Mouse (Mus musculus) hindbrain, embryonic 15.5 days (tissue): ENCODE measurements around the gene Tsga13. TPM values are rescaled to one million over a fixed set of nuclear protein-coding genes. Genes with fewer than 3 reads are reported as not detected.

Experiments used
- ATAC-seq: fragments of 200-750 bp; cut with Nextera tagmentation; 2 replicates; pipeline ENCODE4 v1.8.0; 2017; ENCODE audit warnings: low read depth, moderate number of reproducible peaks, moderate TSS enrichment; ENCODE audit not compliant: low FRiP score
- H3K27ac ChIP-seq: fragments of 300-500 bp; sonication (generic); replicated peaks from 2 replicates; pipeline ENCODE4 v1.5.1; 2015; ENCODE audit warnings: mild to moderate bottlenecking, inconsistent platforms
- H3K27me3 ChIP-seq: fragments of 300-500 bp; sonication (generic); 2 replicates; pipeline ENCODE4 v1.6.1; 2015; ENCODE audit warnings: control low read depth, inconsistent platforms
- H3K36me3 ChIP-seq: fragments of 300-500 bp; sonication (generic); 2 replicates; pipeline ENCODE4 v1.6.1; 2015; ENCODE audit warnings: control low read depth, inconsistent platforms
- H3K4me1 ChIP-seq: fragments of 300-500 bp; sonication (generic); replicated peaks from 2 replicates; pipeline ENCODE4 v1.6.1; 2015; ENCODE audit warnings: control low read depth, inconsistent platforms
- H3K4me2 ChIP-seq: fragments of 300-500 bp; sonication (generic); 2 replicates; pipeline ENCODE4 v1.6.1; 2015; ENCODE audit warnings: moderate library complexity, mild to moderate bottlenecking, inconsistent platforms
- H3K4me3 ChIP-seq: fragments of 300-500 bp; sonication (generic); 2 replicates; pipeline ENCODE4 v1.5.1; 2015; ENCODE audit warnings: mild to moderate bottlenecking, inconsistent platforms
- H3K9ac ChIP-seq: fragments of 300-500 bp; sonication (generic); 2 replicates; pipeline ENCODE4 v1.6.1; 2015; ENCODE audit warnings: inconsistent platforms
- H3K9me3 ChIP-seq: fragments of 300-500 bp; sonication (generic); 2 replicates; pipeline ENCODE4 v1.6.1; 2016; ENCODE audit warnings: control low read depth, inconsistent platforms
- WGBS: fragments of 180-500 bp; shearing (Covaris S2); methylation state at CpG from one replicate; pipeline ENCODE4 v1.1.7; 2015; 5-methylcytosine and 5-hydroxymethylcytosine counted together
- polyA plus RNA-seq: library from polyadenylated mRNA; unstranded; fragments of >200 nt; fragmentation: Nextera tagmentation; extraction: Ambion mirVana; gene quantifications from 2 replicates; pipeline ENCODE4 v1.2.1, GENCODE M21; 2015

Tsga13 gene
- polyA plus RNA-seq, 1 experiment from 2014 or later = 0.26 TPM

- Histone ChIP-seq H3K27me3 (no peaks in the 10 kb centered on the region), H3K4me1 (no peaks in the 10 kb centered on the region), H3K9me3 (no peaks in the 10 kb centered on the region), H3K36me3 (peaks cover 9% of the 10 kb centered on the region), H3K4me2 (no peak overlapping the region), H3K4me3 (no peak overlapping the region), H3K27ac (no peak overlapping the region), H3K9ac (no peak overlapping the region)
- WGBS = 53% methylated on average over 2 of the region's 2 CpGs
- no peak for ATAC-seq
These were observed 65.6 kb downstream of the Tsga13 start for GRCm38 (mm10) chr6:30849818-30850217.

Other genes starting within 250 kb of the Tsga13 start
- gene Cep41, start 221.8 kb downstream of the Tsga13 start, polyA plus RNA-seq = 11.7 and 12.7 TPM in 2 replicates
- gene Mest, start 192.0 kb downstream of the Tsga13 start, polyA plus RNA-seq = 321 and 324 TPM in 2 replicates
- gene Copg2, start 18.8 kb downstream of the Tsga13 start, polyA plus RNA-seq = 27.8 and 28.2 TPM in 2 replicates
- 0.22 and 0.25 TPM in 2 replicates for gene Klf14, start 43.5 kb upstream of the Tsga13 start, polyA plus RNA-seq